ENCODE assay signal across 7 mouse cellular contexts in genomic region chr5:107110880-107111520, GRCm38 (mm10).
DNase-seq lines count a peak whose midpoint lies in the region; ATAC-seq lines count a peak whose summit lies in the region.

No protein-coding gene starts in this region.

- WGBS in hindbrain, embryonic 10.5 days: 22% methylated on average over 7 of the region's 7 CpGs
- 40% methylated on average over 7 of the region's 7 CpGs for WGBS in liver, embryonic 13.5 days (ENCODE audit: insufficient replicate concordance)
- WGBS in stomach, embryonic 14.5 days: 14% methylated on average over 7 of the region's 7 CpGs

- H3K27me3 ChIP-seq in hindbrain, embryonic 10.5 days (ENCODE audit: insufficient read depth, poor library complexity, severe bottlenecking): no peaks in the 10 kb centered on the region
- no peaks in the 10 kb centered on the region for H3K27me3 ChIP-seq in liver, embryonic 13.5 days
- no peaks in the 10 kb centered on the region for H3K27me3 ChIP-seq in stomach, embryonic 14.5 days (ENCODE audit: control insufficient read depth, insufficient read depth, low read length)

- no peaks in the 10 kb centered on the region for H3K9me3 ChIP-seq in hindbrain, embryonic 10.5 days
- H3K9me3 ChIP-seq in liver, embryonic 13.5 days (replicated peaks): no peaks in the 10 kb centered on the region
- no peaks in the 10 kb centered on the region for H3K9me3 ChIP-seq in stomach, embryonic 14.5 days (ENCODE audit: control insufficient read depth, low read depth, low read length)

- H3K9ac ChIP-seq in liver, embryonic 13.5 days: no peak overlapping the region
- H3K9ac ChIP-seq in stomach, embryonic 14.5 days (replicated peaks; ENCODE audit: low read depth, low read length): no peak overlapping the region

- no peaks in the 10 kb centered on the region for H3K36me3 ChIP-seq in hindbrain, embryonic 10.5 days
- peaks cover 10% of the 10 kb centered on the region for H3K36me3 ChIP-seq in liver, embryonic 13.5 days
- peaks cover 10% of the 10 kb centered on the region for H3K36me3 ChIP-seq in stomach, embryonic 14.5 days (ENCODE audit: control insufficient read depth, insufficient read depth, low read length)

- H3K27ac ChIP-seq in hindbrain, embryonic 10.5 days: peak overlapping the region; percentile 78
- peak overlapping the region; percentile 63 for H3K27ac ChIP-seq in liver, embryonic 13.5 days
- peak overlapping the region; percentile 78 for H3K27ac ChIP-seq in stomach, embryonic 14.5 days (ENCODE audit: low read length)

- no peak overlapping the region for H3K4me3 ChIP-seq in hindbrain, embryonic 10.5 days
- H3K4me3 ChIP-seq in liver, embryonic 13.5 days (replicated peaks): no peak overlapping the region
- H3K4me3 ChIP-seq in stomach, embryonic 14.5 days (ENCODE audit: low read depth, low read length): no peak overlapping the region

- peak; percentile 38; the same call in 1 of the 2 replicates for ATAC-seq in liver, embryonic 13.5 days (ENCODE audit: low read depth)
- ATAC-seq in stomach, embryonic 14.5 days (ENCODE audit: insufficient number of reproducible peaks, insufficient read depth, low FRiP score, low read depth): peak; percentile 63

- H3K4me1 ChIP-seq in hindbrain, embryonic 10.5 days (replicated peaks): peaks cover 48% of the 10 kb centered on the region
- peaks cover 40% of the 10 kb centered on the region for H3K4me1 ChIP-seq in liver, embryonic 13.5 days (replicated peaks)
- H3K4me1 ChIP-seq in stomach, embryonic 14.5 days (ENCODE audit: control insufficient read depth, insufficient read depth, low read length): peaks cover 26% of the 10 kb centered on the region

- no peak overlapping the region for H3K4me2 ChIP-seq in liver, embryonic 13.5 days
- H3K4me2 ChIP-seq in stomach, embryonic 14.5 days (replicated peaks; ENCODE audit: low read depth, low read length): no peak overlapping the region

- peak; percentile 45 for DNase-seq in kidney, postnatal 14 days
- no peak for DNase-seq in kidney, postnatal 25 days
- DNase-seq in embryo, embryonic 10.5 days (ENCODE audit: low spot score): peak; percentile 80
- DNase-seq in hindbrain, embryonic 10.5 days (ENCODE audit: low spot score): peak; percentile 71
- no peak for DNase-seq in liver, embryonic 13.5 days
- no peak for DNase-seq in ovary, postnatal 10 days (ENCODE audit: low spot score)

Comparison
In these comparisons a context has a peak if more than half of its experiments do, and no peak if none do; other contexts are left out.
1. DNase-seq: peak in kidney, postnatal 14 days (single experiment), embryo, embryonic 10.5 days (single experiment) and hindbrain, embryonic 10.5 days (single experiment); none in kidney, postnatal 25 days (0 of 2), liver, embryonic 13.5 days (single experiment) and ovary, postnatal 10 days (single experiment).
2. Peak in every context shown above with its lines, with median percentiles within 50 percentile points of each other: H3K27ac ChIP-seq.